Mouse (Mus musculus) G1E (cell line): ENCODE results near the gene Mpp6. TPM values are rescaled to one million over a fixed set of nuclear protein-coding genes. Genes with fewer than 3 reads are reported as not detected.
A peak's percentile ranks its signal among the peaks of the same experiment; 100 is the strongest.

ENCODE experiments used
- ATAC-seq: 2 replicates; pipeline ENCODE4 v1.8.0; 2016; ENCODE audit warnings: mild to moderate bottlenecking; ENCODE audit not compliant: insufficient number of reproducible peaks, poor library complexity, low FRiP score, severe bottlenecking; ENCODE audit errors: extremely low read depth
- DNase-seq: peaks from one replicate; pipeline ENCODE4 v3.0.0; 2012; ENCODE audit warnings: low spot score
- H3K27me3 ChIP-seq: 2 replicates; pipeline ENCODE4 v1.6.1; 2012; ENCODE audit warnings: mild to moderate bottlenecking, low read length, inconsistent platforms; ENCODE audit not compliant: insufficient read depth
- H3K36me3 ChIP-seq: replicated peaks from 2 replicates; pipeline ENCODE3; 2012; ENCODE audit warnings: mild to moderate bottlenecking, inconsistent platforms
- H3K4me1 ChIP-seq: 2 replicates; pipeline ENCODE4 v1.6.1; 2012; ENCODE audit warnings: low read depth, low read length, inconsistent platforms, mixed read lengths; ENCODE audit not compliant: insufficient read depth
- H3K4me3 ChIP-seq: 2 replicates; pipeline ENCODE4 v1.5.1; 2012; ENCODE audit warnings: low read depth, mild to moderate bottlenecking, inconsistent platforms, low read length, moderate library complexity, mixed read lengths
- H3K9me3 ChIP-seq: replicated peaks from 2 replicates; pipeline ENCODE4 v1.6.1; 2012; ENCODE audit warnings: inconsistent platforms
- CTCF ChIP-seq: IDR thresholded peaks from 2 replicates; pipeline ENCODE4 v1.5.1; 2012; ENCODE audit warnings: low read depth, low read length, inconsistent platforms, mixed read lengths
- GATA1 ChIP-seq: IDR thresholded peaks from 2 replicates; pipeline ENCODE4 v1.6.1; 2012; ENCODE audit warnings: borderline replicate concordance, low read length, inconsistent platforms, mixed read lengths
- GATA2 ChIP-seq: IDR thresholded peaks from 2 replicates; pipeline ENCODE4 v1.6.1; 2012; ENCODE audit warnings: low read depth, low read length, inconsistent platforms, borderline replicate concordance
- POLR2AphosphoS5 ChIP-seq: IDR thresholded peaks from 2 replicates; pipeline ENCODE4 v1.6.1; 2012; ENCODE audit warnings: low read depth, low read length, inconsistent platforms; ENCODE audit not compliant: insufficient replicate concordance
- TAL1 ChIP-seq: conservative IDR thresholded peaks from 2 replicates; pipeline ENCODE4 v1.6.1; 2012; ENCODE audit warnings: low read depth, low read length, inconsistent platforms, mixed read lengths
- polyA plus RNA-seq: library from polyadenylated mRNA; stranded (reverse); fragments of >175 nt; gene quantifications from 2 replicates; pipeline ENCODE4 v1.2.3, GENCODE M21; 2012
- total RNA-seq, 2 experiments: library from RNA; stranded (forward) in 1 of 2; stranded (reverse) in 1 of 2; fragments of 200-1000 nt in 1 of 2; fragments of >200 nt in 1 of 2; fragmentation: Nextera tagmentation in 1 of 2; gene quantifications; 2 replicates each; pipeline ENCODE4 v1.2.3; 2014 to 2017

Gene Mpp6
- total RNA-seq (2014; fragmentation: Nextera tagmentation), result 164 and 180 TPM in 2 replicates
- 130 and 152 TPM in 2 replicates for total RNA-seq (2017)
- 18.3 and 19.6 TPM in 2 replicates for polyA plus RNA-seq

GRCm38 (mm10) chr6:50109757-50110378, at the start of gene Mpp6:
Gene Mpp6, plus strand, starts transcription at chr6:50110241.
- Histone ChIP-seq H3K27me3 (peaks cover 31% of the 10 kb centered on the region), H3K4me3 (peak within 1 kb of the TSS; percentile 83), H3K4me1 (peaks cover 27% of the 10 kb centered on the region), H3K9me3 (no peaks in the 10 kb centered on the region), H3K36me3 (peaks cover 5% of the 10 kb centered on the region)
- TF ChIP-seq GATA2 (no peak), GATA1 (no peak), POLR2AphosphoS5 (no peak), TAL1 (no peak), CTCF (no peak)
- ATAC-seq (peak; percentile 62), DNase-seq (peak; percentile 79)

GRCm38 (mm10) chr6:50066172-50066571, 43.9 kb upstream of the Mpp6 start:
- H3K27me3 ChIP-seq, result peaks cover 4% of the 10 kb centered on the region; the same call in 1 of the 2 replicates
- H3K4me1 ChIP-seq, result no peaks in the 10 kb centered on the region
- no peak overlapping the region for H3K4me3 ChIP-seq
- DNase-seq, result no peak
- H3K36me3 ChIP-seq, result no peaks in the 10 kb centered on the region
- no peaks in the 10 kb centered on the region for H3K9me3 ChIP-seq
- TF ChIP-seq CTCF (no peak), POLR2AphosphoS5 (no peak), TAL1 (no peak), GATA2 (no peak), GATA1 (no peak)
- ATAC-seq, result no peak

- Histone ChIP-seq H3K4me3 (no peak overlapping the region), H3K9me3 (no peaks in the 10 kb centered on the region), H3K27me3 (peaks cover 15% of the 10 kb centered on the region), H3K4me1 (no peaks in the 10 kb centered on the region), H3K36me3 (no peaks in the 10 kb centered on the region)
- ATAC-seq, result no peak
- TF ChIP-seq TAL1 (no peak), CTCF (no peak), GATA1 (no peak), GATA2 (no peak), POLR2AphosphoS5 (no peak)
- DNase-seq, result no peak
Measured at GRCm38 (mm10) chr6:50068490-50068889, 41.6 kb upstream of the Mpp6 start.

- H3K4me1 ChIP-seq, result no peaks in the 10 kb centered on the region
- DNase-seq (no peak), ATAC-seq (no peak)
- H3K4me3 ChIP-seq, result no peak overlapping the region
- TF ChIP-seq GATA2, result no peak
- H3K27me3 ChIP-seq, result peaks cover 31% of the 10 kb centered on the region
- H3K9me3 ChIP-seq, result no peaks in the 10 kb centered on the region
- no peaks in the 10 kb centered on the region for H3K36me3 ChIP-seq
Measured at GRCm38 (mm10) chr6:50075248-50075647, 34.8 kb upstream of the Mpp6 start.

- ATAC-seq (no peak), DNase-seq (no peak)
- no peaks in the 10 kb centered on the region for H3K4me1 ChIP-seq
- no peaks in the 10 kb centered on the region for H3K36me3 ChIP-seq
- H3K4me3 ChIP-seq, result no peak overlapping the region
- no peaks in the 10 kb centered on the region for H3K9me3 ChIP-seq
- no peak for TF ChIP-seq GATA1
- TF ChIP-seq POLR2AphosphoS5, result no peak
- no peak for TF ChIP-seq CTCF
- no peak for TF ChIP-seq GATA2
- no peak for TF ChIP-seq TAL1
- H3K27me3 ChIP-seq, result peaks cover 30% of the 10 kb centered on the region
Measured at GRCm38 (mm10) chr6:50076473-50076872, 33.6 kb upstream of the Mpp6 start.

- Histone ChIP-seq H3K4me3 (no peak overlapping the region), H3K36me3 (no peaks in the 10 kb centered on the region)
Measured at GRCm38 (mm10) chr6:50080431-50080830, 29.6 kb upstream of the Mpp6 start.

More at GRCm38 (mm10) chr6:50080431-50080830, 29.6 kb upstream of the Mpp6 start:
- peaks cover 20% of the 10 kb centered on the region for H3K27me3 ChIP-seq
- no peaks in the 10 kb centered on the region for H3K9me3 ChIP-seq
- DNase-seq (no peak), ATAC-seq (no peak)
- no peaks in the 10 kb centered on the region for H3K4me1 ChIP-seq
- TF ChIP-seq POLR2AphosphoS5 (no peak), CTCF (no peak), GATA1 (no peak), GATA2 (no peak), TAL1 (no peak)
